Mouse (Mus musculus) kidney, adult 18-20 months (tissue): ENCODE measurements around the gene Sptbn2.

Experiments used
- DNase-seq: peaks from one replicate; pipeline ENCODE4 v3.0.0; 2021

Gene Sptbn2

GRCm38 (mm10) chr19:4793281-4793830, 82.4 kb downstream of the Sptbn2 start:
- no peak for DNase-seq

- DNase-seq = peak; percentile 98
Measured at GRCm38 (mm10) chr19:4793831-4794422, 83.0 kb downstream of the Sptbn2 start, which contains the start of gene Rbm4. Gene Rbm4, minus strand, starts transcription at chr19:4793901.

- no peak for DNase-seq
Measured at GRCm38 (mm10) chr19:4795929-4796328, 85.0 kb downstream of the Sptbn2 start.

DNA sequence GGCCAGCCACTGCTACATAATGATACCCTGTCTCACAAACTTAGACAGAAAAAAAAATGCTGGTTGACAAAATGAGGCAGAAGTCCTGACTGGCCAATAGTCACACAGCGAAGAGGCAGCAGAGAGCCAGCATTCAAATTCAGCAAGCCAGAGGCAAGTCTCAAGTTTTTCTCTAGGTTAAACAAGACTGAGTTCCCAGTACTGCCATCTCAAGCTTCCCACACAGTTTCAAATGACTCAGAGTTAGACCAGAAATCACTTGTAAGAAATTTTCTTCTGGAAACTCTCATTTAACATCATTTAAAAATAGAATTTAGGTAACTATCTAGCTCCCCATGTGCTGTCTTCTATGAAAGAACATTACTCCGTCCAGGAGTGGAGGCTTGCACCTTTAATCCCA, 86.9 kb downstream of the Sptbn2 start:
- DNase-seq = no peak

- DNase-seq = no peak
Measured at GRCm38 (mm10) chr19:4799083-4799482, 88.1 kb downstream of the Sptbn2 start.
